Mouse (Mus musculus): ENCODE results near the gene Pomgnt1.

GRCm38 (mm10) chr4:116076369-116077231 is 47.0 kb upstream of the Pomgnt1 start:
- no peak for TF ChIP-seq SRF (IDR thresholded peaks at IDR 0.05; ENCODE audit: control insufficient read depth, insufficient read length, low read depth)
- TF ChIP-seq TCF12 (IDR thresholded peaks at IDR 0.05; ENCODE audit: insufficient read depth, poor library complexity, severe bottlenecking): no peak
- no peak for TF ChIP-seq POLR2A (IDR thresholded peaks at IDR 0.05; ENCODE audit: insufficient read length, low read depth)
- no peak for TF ChIP-seq MYOG (IDR thresholded peaks at IDR 0.05; ENCODE audit: control insufficient read depth in 1 of 3, insufficient read depth in 1 of 3, insufficient read length in 2 of 3, low read depth in 2 of 3)
- TF ChIP-seq USF1 (IDR thresholded peaks at IDR 0.05; ENCODE audit: low read depth): no peak
- TF ChIP-seq MYOD1 (IDR thresholded peaks at IDR 0.05; ENCODE audit: control insufficient read depth in 1 of 3, insufficient read length in 2 of 3, low read depth in 2 of 3): no peak
- TF ChIP-seq POLR2AphosphoS2 (IDR thresholded peaks at IDR 0.05; ENCODE audit: insufficient read length, low read depth): no peak
- TF ChIP-seq MAX (IDR thresholded peaks at IDR 0.05; ENCODE audit: low read depth): no peak
